Mouse (Mus musculus): Measurements from ENCODE around the gene Ctnnd1. TPM values are rescaled to one million over a fixed set of nuclear protein-coding genes. Genes with fewer than 3 reads are reported as not detected.

Gene Ctnnd1
- total RNA-seq, 1 experiment from 2014 or later = 7.9 TPM

- no peak for ATAC-seq (replicated peaks; ENCODE audit: insufficient number of reproducible peaks, low FRiP score, low TSS enrichment, poor library complexity, severe bottlenecking)
These were observed 30.8 kb downstream of the Ctnnd1 start for GRCm38 (mm10) chr2:84619646-84620340.

- ATAC-seq (replicated peaks; ENCODE audit: insufficient number of reproducible peaks, low FRiP score, low TSS enrichment, poor library complexity, severe bottlenecking) = no peak
These were observed 31.7 kb downstream of the Ctnnd1 start for GRCm38 (mm10) chr2:84618914-84619313.

- ATAC-seq (replicated peaks; ENCODE audit: insufficient number of reproducible peaks, low FRiP score, low TSS enrichment, poor library complexity, severe bottlenecking) = peak; percentile 72; the same call in 1 of the 2 replicates
These were observed 32.7 kb downstream of the Ctnnd1 start for GRCm38 (mm10) chr2:84617637-84618515.

- ATAC-seq (replicated peaks; ENCODE audit: insufficient number of reproducible peaks, low FRiP score, low TSS enrichment, poor library complexity, severe bottlenecking) = no peak
These were observed 37.8 kb downstream of the Ctnnd1 start for GRCm38 (mm10) chr2:84612764-84613163.

GRCm38 (mm10) chr2:84607842-84608241 is 42.7 kb downstream of the Ctnnd1 start:
- no peak for ATAC-seq (replicated peaks; ENCODE audit: insufficient number of reproducible peaks, low FRiP score, low TSS enrichment, poor library complexity, severe bottlenecking)

- ATAC-seq (replicated peaks; ENCODE audit: insufficient number of reproducible peaks, low FRiP score, low TSS enrichment, poor library complexity, severe bottlenecking) = no peak
These were observed 49.6 kb downstream of the Ctnnd1 start for GRCm38 (mm10) chr2:84600977-84601376.

- no peak for ATAC-seq (replicated peaks; ENCODE audit: insufficient number of reproducible peaks, low FRiP score, low TSS enrichment, poor library complexity, severe bottlenecking)
These were observed 51.2 kb downstream of the Ctnnd1 start for GRCm38 (mm10) chr2:84599270-84599888.

GRCm38 (mm10) chr2:84597123-84597522 is 53.4 kb downstream of the Ctnnd1 start:
- ATAC-seq (replicated peaks; ENCODE audit: insufficient number of reproducible peaks, low FRiP score, low TSS enrichment, poor library complexity, severe bottlenecking) = no peak

- ATAC-seq (replicated peaks; ENCODE audit: insufficient number of reproducible peaks, low FRiP score, low TSS enrichment, poor library complexity, severe bottlenecking) = no peak
These were observed 57.8 kb downstream of the Ctnnd1 start for GRCm38 (mm10) chr2:84592801-84593200.

- ATAC-seq (replicated peaks; ENCODE audit: insufficient number of reproducible peaks, low FRiP score, low TSS enrichment, poor library complexity, severe bottlenecking) = no peak
These were observed 64.9 kb downstream of the Ctnnd1 start for GRCm38 (mm10) chr2:84585700-84586099.

GRCm38 (mm10) chr2:84582286-84582685 is 68.3 kb downstream of the Ctnnd1 start:
- no peak for ATAC-seq (replicated peaks; ENCODE audit: insufficient number of reproducible peaks, low FRiP score, low TSS enrichment, poor library complexity, severe bottlenecking)

GRCm38 (mm10) chr2:84581208-84581607 is 69.4 kb downstream of the Ctnnd1 start:
- ATAC-seq (replicated peaks; ENCODE audit: insufficient number of reproducible peaks, low FRiP score, low TSS enrichment, poor library complexity, severe bottlenecking) = no peak

GRCm38 (mm10) chr2:84579311-84579710 is 71.3 kb downstream of the Ctnnd1 start:
- no peak for ATAC-seq (replicated peaks; ENCODE audit: insufficient number of reproducible peaks, low FRiP score, low TSS enrichment, poor library complexity, severe bottlenecking)

- ATAC-seq (replicated peaks; ENCODE audit: insufficient number of reproducible peaks, low FRiP score, low TSS enrichment, poor library complexity, severe bottlenecking) = no peak
These were observed 76.4 kb downstream of the Ctnnd1 start for GRCm38 (mm10) chr2:84574130-84574529.

GRCm38 (mm10) chr2:84556888-84557514 is 93.6 kb downstream of the Ctnnd1 start:
- ATAC-seq (replicated peaks; ENCODE audit: insufficient number of reproducible peaks, low FRiP score, low TSS enrichment, poor library complexity, severe bottlenecking) = no peak

- no peak for ATAC-seq (replicated peaks; ENCODE audit: insufficient number of reproducible peaks, low FRiP score, low TSS enrichment, poor library complexity, severe bottlenecking)
These were observed 99.0 kb downstream of the Ctnnd1 start for GRCm38 (mm10) chr2:84551390-84552100.

Measured in monocyte, adult 5-6 weeks (primary cell).